Mouse (Mus musculus): ENCODE results near the gene Dnm3.

Gene Dnm3

GRCm38 (mm10) chr1:161999338-161999737 is 478.5 kb downstream of the Dnm3 start:
- DNase-seq (ENCODE audit: low read depth, low spot score) = no peak

DNA sequence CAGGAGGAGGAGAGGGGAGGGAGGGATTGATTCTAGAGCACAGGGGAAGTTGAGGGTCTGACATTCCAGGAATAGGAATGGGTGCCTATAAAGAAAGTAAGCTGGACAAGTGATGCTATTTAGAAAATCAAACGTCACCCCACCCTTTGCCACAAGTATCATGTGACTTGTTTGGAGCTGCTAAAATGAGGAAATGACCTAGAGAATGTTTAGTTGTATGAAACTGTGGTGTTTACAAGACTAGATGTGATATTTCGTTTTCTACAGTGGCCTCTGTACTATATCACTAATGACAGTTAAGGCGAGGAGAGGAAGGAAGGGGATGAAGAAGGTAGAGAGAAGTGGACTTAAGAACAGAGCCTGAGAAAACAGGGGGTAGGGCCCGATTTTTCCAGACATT is 479.1 kb downstream of the Dnm3 start:
- no peak for DNase-seq (ENCODE audit: low read depth, low spot score)

DNA sequence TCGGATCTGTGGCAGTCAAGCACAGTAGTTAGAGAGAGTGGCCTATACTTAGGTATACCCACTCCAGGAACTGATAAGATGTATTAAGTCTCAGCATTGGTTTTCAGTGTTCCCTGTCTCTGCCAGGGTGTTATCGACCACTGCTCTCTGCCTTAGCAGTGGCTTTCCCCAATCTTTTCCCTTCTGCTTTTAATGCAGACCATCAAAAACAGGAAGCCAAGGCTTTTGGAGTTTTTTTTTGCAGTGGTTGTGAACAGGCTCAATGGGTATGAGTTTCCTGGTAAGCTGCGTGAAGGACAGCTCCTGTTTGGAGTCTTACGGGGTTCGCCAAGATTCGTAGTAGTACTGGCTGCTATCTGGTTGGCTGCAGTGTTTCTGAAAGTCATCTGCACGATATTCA is 485.4 kb downstream of the Dnm3 start:
- DNase-seq (ENCODE audit: low read depth, low spot score) = no peak

- no peak for DNase-seq (ENCODE audit: low read depth, low spot score)
These were observed 486.0 kb downstream of the Dnm3 start for GRCm38 (mm10) chr1:161991846-161992245.

- no peak for DNase-seq (ENCODE audit: low read depth, low spot score)
These were observed 486.9 kb downstream of the Dnm3 start for GRCm38 (mm10) chr1:161990684-161991578.

DNA sequence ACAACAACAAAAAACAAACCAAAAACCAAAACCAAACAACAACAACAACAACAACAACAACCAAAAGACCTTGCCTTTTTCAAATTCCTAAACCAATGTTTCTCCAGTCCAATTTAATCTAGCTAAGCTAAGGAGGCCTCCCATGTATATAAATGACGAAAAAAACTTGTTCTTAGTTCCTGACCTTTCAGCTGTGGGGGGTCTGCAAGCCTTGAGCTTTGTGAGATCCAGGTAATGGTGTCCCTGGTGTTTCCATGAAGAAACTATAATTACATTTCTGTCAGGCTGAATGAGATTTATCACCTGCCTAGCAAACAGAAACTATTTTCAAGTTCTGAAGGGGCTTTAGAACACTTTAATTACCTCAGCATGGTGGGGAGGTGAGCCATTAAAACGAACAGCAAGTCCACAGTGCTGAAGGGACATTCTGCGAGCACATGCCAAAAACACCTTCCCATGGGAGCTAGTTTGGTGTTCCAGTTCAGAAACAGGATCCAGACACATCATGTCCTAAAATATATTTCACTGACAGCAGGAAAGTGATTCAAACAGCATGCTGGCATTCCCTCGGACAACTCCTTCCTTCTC is 493.8 kb downstream of the Dnm3 start:
- DNase-seq (ENCODE audit: low read depth, low spot score) = peak; percentile 44

DNA sequence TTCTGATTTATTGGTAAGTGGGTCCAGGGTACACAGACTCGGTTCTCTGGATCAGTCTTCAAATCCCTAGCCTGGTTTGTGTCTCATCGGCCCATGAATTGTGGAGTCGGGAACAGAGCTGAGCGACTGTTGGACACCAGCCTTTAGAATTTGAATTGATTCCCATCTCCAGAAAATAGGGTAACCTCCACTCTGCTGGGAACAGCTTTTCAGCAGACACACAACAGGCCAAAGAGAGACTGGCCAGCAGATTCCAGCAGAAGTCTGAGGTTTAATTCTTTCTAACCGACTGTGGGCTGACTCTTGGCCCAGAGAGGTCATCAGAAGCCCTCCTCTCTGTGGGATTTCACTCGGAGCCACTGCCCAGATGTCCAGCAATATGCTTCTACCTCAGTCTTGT is 494.4 kb downstream of the Dnm3 start:
- no peak for DNase-seq (ENCODE audit: low read depth, low spot score)

DNA sequence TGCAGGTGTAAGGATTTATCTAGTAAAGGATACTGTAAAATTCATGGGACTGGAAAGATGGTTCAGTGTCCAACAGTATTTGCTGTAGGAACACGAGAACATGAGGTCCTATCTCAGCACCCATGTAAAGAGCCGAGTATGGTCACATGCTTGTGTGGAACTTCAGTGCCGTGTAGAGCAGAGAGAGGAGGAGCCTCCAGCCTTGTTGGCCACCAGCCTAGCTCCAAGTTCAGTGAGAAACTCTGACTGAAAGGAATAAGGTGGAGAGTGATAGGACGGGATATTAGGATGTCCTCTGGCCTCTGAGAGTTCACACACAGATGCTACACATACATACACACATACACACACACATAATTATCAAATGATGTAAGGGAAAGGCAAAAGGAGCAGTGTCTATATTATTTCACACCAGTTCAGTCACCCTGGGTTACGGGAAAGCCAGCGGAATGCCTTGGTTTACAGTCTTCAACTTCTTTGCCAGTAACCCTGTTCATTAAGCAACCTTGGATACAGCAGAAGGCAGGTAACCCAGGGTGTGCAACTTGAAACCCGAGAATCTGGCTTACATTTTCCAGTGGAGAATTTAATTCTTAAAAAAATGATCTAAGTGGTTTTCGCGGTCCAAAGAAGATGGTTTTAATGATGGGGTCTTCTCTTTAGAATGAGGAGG is 497.1 kb downstream of the Dnm3 start:
- DNase-seq (ENCODE audit: low read depth, low spot score) = no peak

- DNase-seq (ENCODE audit: low read depth, low spot score) = peak; percentile 56
These were observed 497.8 kb downstream of the Dnm3 start for GRCm38 (mm10) chr1:161980046-161980445.

GRCm38 (mm10) chr1:161979536-161979935 is 498.3 kb downstream of the Dnm3 start, which contains the start of gene 4930558K02Rik:
4930558K02Rik (minus strand) TSS chr1:161979636.
- no peak for DNase-seq (ENCODE audit: low read depth, low spot score)

DNA sequence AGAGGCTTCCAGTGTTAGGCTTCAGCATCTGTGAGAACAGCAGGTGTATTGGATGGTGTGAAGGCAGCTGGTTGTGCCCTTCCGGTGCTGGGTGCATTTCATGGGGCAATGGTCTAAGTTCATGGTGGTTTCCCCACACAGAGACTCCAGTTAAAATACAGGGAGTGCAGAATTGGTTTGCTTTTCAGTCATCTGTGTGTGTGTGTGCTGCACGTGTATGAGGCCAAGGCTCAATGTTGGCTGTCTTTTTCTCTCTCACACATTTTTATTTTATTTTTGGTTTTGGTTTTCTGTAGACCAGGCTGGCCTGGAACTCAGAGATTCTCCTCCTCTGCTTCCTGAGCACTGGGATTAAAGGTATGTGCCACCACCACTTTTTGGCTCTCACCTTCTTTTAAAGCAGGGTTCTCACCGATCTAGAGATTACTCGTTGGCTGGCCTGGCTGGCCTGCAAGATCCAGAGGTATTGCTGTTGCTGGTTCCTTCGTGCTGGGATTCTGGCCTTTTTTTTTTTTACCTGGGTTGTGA is 499.6 kb downstream of the Dnm3 start:
- DNase-seq (ENCODE audit: low read depth, low spot score) = no peak

- DNase-seq (ENCODE audit: low read depth, low spot score) = no peak
These were observed 500.5 kb downstream of the Dnm3 start for GRCm38 (mm10) chr1:161977331-161977730.

GRCm38 (mm10) chr1:161976255-161977182 is 501.3 kb downstream of the Dnm3 start:
- peak; percentile 95 for DNase-seq (ENCODE audit: low read depth, low spot score)

DNA sequence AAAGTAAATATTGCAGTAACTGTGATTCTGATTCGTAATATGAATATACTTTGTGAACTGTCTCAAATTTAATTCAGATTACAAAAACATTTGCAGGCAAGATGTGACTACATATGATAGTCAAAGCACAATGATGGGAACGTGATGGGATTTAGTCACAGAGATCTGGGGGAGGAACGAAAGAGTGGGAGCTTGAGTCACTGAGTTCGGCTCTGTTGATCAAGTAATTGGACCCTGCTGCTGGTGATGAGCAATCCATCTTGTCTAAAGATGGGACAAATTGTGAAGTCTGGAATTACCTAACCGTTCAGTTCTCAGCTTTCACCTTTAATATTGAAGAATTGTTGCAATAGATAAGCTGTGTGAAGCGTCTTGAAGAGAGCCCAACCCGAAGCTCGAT is 505.6 kb downstream of the Dnm3 start:
- no peak for DNase-seq (ENCODE audit: low read depth, low spot score)

- no peak for DNase-seq (ENCODE audit: low read depth, low spot score)
These were observed 507.0 kb downstream of the Dnm3 start for GRCm38 (mm10) chr1:161970874-161971273.

GRCm38 (mm10) chr1:161968589-161969407 is 509.0 kb downstream of the Dnm3 start, which contains the start of gene Pigc:
Pigc (plus strand) TSS chr1:161969186.
- DNase-seq (ENCODE audit: low read depth, low spot score) = peak; percentile 98

DNA sequence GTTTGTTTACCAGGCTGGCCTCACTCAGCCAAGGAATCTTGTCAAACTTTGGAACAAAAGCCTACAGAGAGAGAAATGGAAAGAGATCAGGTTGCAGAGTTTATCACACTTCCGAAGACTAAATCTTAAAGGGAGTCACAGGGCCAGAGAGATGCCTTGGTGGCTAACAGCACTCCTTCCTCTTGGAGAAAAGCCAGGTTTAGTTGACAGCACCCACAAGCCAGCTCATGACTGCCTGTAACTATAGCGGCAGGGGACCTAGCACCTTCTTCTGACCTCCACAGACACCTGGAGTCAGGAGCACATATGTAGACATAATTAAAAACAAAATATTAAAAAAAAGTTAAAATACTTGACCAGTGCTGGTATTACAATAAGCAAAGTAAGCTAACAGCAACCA is 509.9 kb downstream of the Dnm3 start:
- DNase-seq (ENCODE audit: low read depth, low spot score) = no peak

DNA sequence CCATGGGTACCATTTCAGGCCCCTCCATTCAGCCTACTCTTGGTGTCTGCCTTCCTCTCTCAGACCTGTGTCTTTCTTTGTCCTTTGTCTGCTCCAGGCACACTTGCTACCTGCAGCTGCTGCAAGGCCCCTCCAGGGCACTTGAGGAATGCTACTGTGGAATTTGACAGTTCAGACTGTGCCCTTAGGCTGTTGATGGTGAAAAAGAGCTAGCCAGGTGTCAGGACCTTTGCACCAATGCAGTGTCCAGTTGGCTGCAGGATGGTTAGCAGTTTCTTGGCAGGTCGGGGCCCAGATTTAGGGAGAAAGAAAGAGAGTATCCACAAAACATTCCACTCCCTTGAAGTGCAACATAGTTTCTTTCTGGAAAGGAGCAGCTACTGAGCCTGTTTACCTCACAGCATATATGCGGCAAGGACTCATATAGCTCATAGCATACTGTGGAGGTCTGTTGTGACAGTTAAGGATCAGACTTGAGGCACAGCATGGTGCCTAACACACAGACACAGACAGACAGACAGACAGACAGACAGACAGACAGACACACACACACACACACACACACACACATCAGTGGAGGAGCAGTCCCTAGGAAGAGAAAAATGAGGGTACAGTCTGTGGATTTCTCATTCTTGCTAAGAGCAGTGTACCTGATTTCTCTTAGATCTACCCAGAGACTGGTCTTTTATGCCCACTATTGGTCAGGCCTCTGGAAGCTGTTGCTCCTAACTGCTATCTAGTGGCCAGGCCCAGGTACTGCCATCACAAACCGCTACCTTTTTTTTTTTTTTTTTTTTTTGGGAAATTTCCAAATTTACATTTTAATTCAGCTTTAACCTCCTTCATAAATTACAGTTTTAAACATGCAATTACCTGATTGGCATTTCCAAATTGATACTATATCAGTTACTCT is 515.1 kb downstream of the Dnm3 start:
- peak; percentile 59 for DNase-seq (ENCODE audit: low read depth, low spot score)

All from 3T3-L1 (cell line).